Mouse (Mus musculus) E14TG2a.4 (cell line): ENCODE data around the gene Nrgn.

Source experiments
- CTCF ChIP-seq: conservative IDR thresholded peaks from 2 replicates; pipeline ENCODE4 v1.5.1; 2014; ENCODE audit warnings: low read length
- NANOG ChIP-seq: IDR thresholded peaks from 2 replicates; pipeline ENCODE4 v1.6.1; 2014; ENCODE audit warnings: borderline replicate concordance, low read length, mixed read lengths

DNA sequence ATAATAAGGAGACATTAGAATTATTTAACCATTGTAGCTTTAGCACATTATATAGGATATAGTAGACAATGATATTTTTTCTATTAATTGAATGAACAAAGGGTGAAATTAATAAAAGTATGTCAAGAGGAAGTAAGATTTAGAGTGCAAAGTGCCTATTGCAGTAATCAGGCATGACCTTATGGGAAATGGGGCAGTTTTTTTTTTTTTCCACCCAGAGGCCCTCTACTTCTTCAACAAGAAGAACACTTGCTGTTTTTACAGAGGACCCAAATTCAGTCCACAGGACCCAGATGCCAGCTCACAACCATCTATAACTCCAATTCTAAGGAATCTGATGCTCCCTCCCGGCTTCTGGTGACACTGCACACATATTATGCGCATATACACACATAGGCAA is 7.9 kb upstream of the Nrgn start:
- TF ChIP-seq CTCF, result no peak
- TF ChIP-seq NANOG, result no peak
